Mouse (Mus musculus): ENCODE results near the gene Tmem132c.

Gene Tmem132c

GRCm38 (mm10) chr5:127286886-127287285 lies 45.3 kb downstream of the Tmem132c start:
- DNase-seq, result no peak

GRCm38 (mm10) chr5:127289659-127290058 lies 48.1 kb downstream of the Tmem132c start:
- DNase-seq, result no peak

- peak; percentile 94 for DNase-seq
Observed at GRCm38 (mm10) chr5:127290461-127291250, 49.0 kb downstream of the Tmem132c start.

- peak; percentile 70 for DNase-seq
Observed at GRCm38 (mm10) chr5:127291581-127291980, 50.0 kb downstream of the Tmem132c start.

GRCm38 (mm10) chr5:127293698-127294097 lies 52.1 kb downstream of the Tmem132c start:
- peak; percentile 68 for DNase-seq

DNA sequence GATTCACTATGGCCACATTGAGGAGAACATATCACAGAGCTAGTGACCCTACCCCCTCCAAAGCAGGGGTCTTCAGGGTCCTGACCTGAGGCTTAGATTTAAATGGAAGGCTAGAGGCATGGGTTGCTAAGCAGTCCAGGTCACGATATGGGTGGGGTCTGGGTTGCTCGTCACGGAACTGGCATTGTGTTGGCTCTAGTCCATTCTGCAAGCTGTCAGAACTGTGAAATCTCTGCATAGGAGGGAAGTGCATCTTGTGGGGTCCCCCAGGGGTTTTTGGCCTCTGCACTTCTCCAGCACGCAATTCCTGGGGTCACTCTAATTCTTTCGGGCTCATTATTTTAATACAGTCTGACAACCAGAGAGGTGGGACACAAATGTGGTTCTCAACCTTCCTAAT lies 55.9 kb downstream of the Tmem132c start:
- peak; percentile 71 for DNase-seq

DNA sequence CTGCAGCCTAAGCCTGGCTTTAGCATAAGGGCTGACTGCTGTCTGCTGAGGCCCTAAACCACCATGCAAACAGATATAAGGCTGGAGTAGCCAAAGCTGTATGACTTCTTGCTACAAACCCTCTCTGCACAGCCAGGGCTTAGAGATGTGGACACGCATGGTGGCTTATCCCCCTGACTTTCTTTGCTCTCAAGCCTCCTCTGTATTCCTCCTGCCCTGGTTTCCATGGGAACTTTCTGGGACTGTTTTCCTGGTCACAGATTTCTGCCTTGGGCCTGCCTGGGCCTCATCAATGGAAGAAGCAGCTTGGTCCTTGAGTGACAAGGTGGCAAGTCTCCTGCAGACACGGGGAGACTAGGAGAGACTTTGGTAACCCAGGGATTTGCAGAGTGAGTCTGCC lies 56.5 kb downstream of the Tmem132c start:
- peak; percentile 67 for DNase-seq

DNA sequence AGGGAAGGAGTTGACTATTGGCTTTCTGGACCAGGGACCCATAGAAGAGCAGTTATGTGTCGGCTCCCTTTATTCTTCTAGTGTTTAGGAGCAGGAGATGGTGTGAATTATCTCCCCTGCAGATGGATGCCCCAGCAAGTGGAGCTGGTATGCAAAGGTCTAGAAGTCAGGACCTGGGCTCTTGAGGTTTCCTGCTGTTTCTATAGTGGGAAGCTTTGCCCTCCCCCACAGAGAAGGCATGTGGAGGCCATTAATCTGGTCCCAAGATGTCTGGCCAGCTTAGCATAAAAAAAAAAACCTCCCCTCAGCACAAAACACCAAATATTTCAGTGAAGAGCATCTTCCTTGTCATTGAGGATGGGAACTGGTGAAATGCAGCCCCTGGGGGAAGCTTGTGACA lies 57.4 kb downstream of the Tmem132c start:
- DNase-seq, result no peak

- no peak for DNase-seq
Observed at GRCm38 (mm10) chr5:127300597-127301254, 59.1 kb downstream of the Tmem132c start.

GRCm38 (mm10) chr5:127305312-127305711 lies 63.7 kb downstream of the Tmem132c start:
- DNase-seq, result no peak

GRCm38 (mm10) chr5:127305719-127306118 lies 64.1 kb downstream of the Tmem132c start:
- DNase-seq, result no peak

DNA sequence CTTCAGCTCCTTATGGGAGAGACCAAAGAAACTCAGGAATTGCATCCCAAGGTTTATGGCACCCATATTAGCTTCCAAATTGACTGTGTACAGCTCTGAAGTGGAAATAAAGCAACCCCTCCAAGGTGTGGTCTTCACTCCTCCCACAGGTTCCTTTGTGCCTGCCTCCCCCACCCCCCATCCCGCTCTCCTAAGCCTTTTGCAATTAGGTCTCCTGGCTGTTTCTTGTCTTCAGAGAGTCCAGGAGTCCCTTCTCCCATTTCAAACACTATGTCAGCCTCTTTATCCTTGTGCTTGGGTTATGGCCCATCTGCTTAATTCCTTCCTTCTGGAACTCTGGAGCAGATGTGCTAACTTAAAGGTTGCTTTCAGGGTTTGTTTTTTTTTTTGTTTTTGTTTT lies 65.1 kb downstream of the Tmem132c start:
- no peak for DNase-seq

GRCm38 (mm10) chr5:127310318-127311004 lies 68.9 kb downstream of the Tmem132c start:
- DNase-seq, result no peak

DNA sequence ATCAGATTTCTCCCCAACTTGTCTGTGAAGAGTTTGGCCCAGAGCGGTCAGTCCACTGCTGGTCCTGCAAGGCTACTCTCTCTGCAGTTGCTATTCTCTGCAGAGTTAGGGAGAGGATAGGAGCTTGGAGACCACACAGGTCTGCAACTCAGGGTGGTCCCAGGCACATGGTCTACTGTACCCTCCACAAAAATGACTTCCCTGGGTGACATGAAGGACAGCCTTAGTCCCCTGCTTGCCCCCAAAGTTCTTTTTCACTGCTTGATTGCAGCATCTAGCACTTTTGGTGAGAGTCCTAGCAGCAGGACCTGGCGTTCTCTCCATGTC lies 69.4 kb downstream of the Tmem132c start:
- DNase-seq, result no peak

GRCm38 (mm10) chr5:127313634-127314033 lies 72.0 kb downstream of the Tmem132c start:
- DNase-seq, result no peak

GRCm38 (mm10) chr5:127319096-127319779 lies 77.6 kb downstream of the Tmem132c start:
- peak; percentile 69 for DNase-seq

DNA sequence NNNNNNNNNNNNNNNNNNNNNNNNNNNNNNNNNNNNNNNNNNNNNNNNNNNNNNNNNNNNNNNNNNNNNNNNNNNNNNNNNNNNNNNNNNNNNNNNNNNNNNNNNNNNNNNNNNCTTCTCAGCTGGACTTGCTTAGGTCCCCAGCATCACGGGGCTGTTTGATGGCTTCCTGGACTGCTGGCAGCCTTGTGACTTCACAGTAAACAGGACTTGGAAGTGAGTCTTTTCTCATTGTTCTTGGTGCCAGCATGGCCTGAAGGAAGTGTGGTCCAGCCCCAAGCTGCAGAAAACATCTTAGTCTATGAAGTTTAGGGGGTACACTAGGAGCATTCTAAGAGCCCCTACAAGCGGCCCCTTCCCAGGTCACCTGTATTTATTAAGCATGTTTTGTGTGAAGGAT lies 83.0 kb downstream of the Tmem132c start:
- peak; percentile 40 for DNase-seq

DNA sequence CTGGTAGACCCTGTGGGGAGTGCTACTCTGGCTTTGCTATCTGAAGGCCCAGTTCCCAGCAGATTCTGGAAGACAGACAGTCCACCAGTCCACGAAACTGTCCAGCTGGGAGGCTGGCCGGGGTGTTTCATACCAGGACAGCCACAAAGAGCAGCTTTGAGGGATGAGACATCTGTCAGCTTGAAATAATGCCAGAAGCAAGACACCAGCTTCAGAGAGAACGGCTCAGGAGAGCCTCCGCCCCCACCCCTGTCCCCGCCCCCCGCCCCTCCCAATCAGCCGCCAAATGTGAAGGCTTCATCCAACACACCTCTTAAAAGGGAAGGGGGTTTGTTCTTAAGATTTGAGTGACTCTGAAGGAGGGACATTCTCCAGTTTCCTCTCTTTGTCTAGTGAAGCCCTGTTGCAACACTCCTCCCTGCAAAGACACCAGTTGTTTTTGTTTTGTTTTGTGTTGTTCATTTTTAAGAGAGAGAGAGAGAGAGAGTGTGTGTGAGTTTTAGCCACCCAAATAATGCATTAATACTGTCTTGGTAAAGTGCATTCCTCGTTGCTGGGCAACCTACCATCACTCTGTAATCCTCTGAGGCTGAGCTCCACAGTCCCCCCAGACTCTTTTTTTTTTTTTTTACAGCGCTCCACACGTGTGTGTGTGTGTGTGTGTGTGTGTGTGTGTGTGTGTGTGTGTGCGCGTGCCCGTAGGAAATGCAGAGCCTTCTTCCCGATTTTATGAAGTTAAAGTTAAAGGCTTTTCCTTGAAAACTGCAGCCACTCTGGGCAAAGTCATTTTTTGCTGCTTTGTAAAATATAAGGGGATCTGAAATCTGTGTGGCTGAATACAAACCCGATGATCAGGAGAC lies 94.7 kb downstream of the Tmem132c start:
- peak; percentile 96 for DNase-seq

GRCm38 (mm10) chr5:127336908-127337265 lies 95.3 kb downstream of the Tmem132c start:
- DNase-seq, result no peak

GRCm38 (mm10) chr5:127339016-127339435 lies 97.4 kb downstream of the Tmem132c start:
- DNase-seq, result no peak

DNA sequence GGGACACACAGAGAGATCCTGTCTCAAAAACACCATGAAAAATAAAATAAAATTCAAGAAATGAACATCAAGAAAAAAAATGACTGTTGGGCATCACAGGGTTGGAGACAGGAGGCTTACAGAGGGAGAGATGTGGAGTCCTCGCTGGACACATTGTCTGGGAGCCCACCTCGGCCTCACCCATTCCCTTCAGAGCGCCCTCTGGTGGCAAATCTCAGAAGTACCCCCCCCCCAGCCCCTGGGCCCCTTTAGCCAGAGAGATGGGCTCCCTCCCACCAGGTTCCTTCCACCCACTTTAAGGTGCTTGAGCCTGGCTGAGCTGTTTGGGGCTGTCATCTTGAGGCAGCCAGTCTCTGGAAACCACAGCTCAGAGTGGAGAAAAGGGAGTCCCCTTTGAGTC lies 99.5 kb downstream of the Tmem132c start:
- DNase-seq, result no peak

DNA sequence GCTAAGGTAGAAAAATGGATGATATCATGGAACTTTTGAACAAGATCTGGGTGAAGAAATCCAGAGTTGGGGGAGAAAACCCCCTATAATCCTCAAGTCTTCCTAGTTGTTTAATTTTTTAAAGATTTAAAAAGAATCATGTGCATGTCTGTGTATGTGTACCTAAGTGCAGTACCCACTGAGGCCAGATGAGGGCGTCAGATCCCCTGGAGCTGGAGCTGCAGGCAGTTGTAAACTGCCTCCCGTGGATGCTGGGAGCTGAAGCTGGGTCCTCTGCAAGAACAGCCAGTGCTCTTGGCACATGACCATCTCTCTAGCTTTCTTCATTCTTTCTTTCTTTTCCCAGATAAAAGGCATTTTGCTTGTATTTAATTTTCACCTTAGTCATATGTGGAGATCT lies 103.1 kb downstream of the Tmem132c start:
- DNase-seq, result no peak

All from heart, adult 11 months (tissue).